Mouse (Mus musculus) liver, embryonic 14.5 days (tissue): ENCODE results near the gene Dusp2.

Experiments
- CTCF ChIP-seq: IDR thresholded peaks from 2 replicates; pipeline ENCODE4 v1.5.1; 2016; ENCODE audit warnings: antibody characterized with exemption, low read depth, control low read depth
- EP300 ChIP-seq: IDR thresholded peaks from 2 replicates; pipeline ENCODE4 v1.6.1; 2016; ENCODE audit warnings: antibody characterized with exemption, low read depth

GRCm38 (mm10) chr2:127332807-127333570, 3.0 kb upstream of the Dusp2 start:
- no peak for TF ChIP-seq CTCF
- TF ChIP-seq EP300 = no peak
